Mouse (Mus musculus): Measurements from ENCODE around the gene Zc3h10.
"Not testable (repeated sequence)": the region's sequence is repeated elsewhere in the genome, so short reads cannot be mapped to it uniquely, and the experiment has no call there.

Gene Zc3h10

DNA sequence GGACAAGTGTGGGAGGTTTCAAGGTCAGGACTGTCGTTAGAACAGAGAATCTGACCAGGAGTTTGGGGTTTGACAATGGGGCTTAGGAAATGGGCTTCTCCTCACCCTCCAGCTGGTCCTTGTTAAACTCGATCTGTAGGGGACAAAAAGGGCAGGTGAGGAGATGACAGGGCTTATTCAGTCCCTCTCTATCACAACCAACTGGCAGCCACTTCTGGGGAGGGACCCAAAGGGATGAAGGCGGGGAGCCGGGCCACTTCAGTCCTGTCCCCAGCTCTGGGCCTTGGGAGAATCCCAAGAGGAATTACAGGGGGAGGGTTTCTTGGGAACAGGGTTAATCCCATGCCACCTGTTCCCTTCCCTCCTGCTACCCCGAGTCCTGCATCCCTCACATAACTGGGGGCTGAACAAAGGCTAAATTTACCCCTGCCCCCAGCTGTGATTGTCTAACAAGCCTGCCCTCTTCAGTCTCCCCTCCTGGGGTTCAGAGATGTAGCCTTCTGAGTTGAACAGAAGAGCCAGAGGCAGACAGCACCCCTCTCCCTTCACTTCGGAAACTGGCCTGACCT, 51.0 kb downstream of the Zc3h10 start:
- no peak for DNase-seq (ENCODE audit: low spot score in 2 of 2)

DNA sequence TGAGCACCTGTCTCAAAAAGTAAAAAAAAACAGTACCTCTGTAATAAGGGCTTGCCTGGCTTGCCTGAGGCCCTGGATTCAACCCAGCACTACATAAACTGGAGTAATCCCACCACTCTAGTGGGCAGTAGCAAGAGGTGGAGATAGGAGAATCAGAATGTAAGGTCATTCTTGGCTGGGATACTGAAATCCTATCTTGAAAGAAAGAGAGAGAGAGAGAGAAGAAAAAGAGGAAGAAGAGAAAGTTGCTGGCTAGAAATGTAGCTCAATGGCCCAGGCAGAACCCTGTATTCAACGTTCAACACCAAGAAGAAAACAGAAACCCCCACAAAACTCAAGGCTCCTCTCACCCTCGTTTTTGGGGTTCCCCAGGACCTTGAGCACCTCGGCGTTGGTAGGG, 51.7 kb downstream of the Zc3h10 start:
- DNase-seq (ENCODE audit: low spot score in 2 of 2) = no peak

DNA sequence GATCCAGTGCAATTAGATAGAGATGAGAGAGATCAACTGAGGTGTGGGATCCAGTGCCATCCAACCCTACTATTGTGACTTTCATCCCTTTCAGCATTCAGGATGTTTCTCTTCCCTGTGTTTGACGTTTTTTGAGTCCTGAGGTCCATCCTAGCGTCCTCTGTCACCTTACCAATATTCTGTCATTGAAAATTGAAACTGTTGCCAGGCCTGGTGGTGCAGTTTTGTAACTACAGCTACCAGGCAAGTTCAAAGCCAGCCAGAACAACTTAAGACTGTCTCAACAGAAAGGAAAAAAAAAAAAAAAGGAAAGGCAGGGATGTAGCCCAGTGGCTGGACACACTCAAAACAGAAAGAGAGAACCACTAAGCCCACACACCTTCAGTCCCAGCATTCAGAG, 52.3 kb downstream of the Zc3h10 start:
- DNase-seq (ENCODE audit: low spot score in 2 of 2) = no peak

DNA sequence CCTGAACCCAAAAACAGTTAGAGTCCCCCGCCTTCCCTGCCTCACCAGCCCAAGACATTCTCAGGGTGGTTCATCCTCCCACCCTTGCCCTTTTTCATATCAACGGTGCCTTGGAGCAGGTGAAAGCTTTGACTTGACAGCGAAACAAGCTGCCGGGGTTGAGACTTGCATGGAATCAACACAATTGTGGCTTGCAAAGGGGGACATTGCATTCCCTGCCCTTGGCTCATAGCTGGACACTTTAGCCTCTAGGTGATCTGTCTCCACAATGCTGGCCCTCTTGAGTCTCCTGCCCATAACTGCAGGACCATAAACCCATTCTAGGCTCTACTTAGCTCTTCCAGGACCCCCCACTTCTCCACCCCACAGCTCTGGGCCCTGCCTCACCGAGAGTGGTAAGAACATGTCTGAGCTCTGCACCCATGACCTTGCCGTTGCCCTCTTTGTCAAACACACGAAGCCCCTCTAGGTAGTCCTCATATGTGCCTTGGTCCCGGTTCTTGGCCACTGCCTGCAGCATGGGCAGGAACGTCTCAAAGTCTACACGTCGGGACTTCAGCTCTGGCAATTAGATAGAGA, 52.8 kb downstream of the Zc3h10 start:
- no peak for DNase-seq (ENCODE audit: low spot score in 2 of 2)

DNA sequence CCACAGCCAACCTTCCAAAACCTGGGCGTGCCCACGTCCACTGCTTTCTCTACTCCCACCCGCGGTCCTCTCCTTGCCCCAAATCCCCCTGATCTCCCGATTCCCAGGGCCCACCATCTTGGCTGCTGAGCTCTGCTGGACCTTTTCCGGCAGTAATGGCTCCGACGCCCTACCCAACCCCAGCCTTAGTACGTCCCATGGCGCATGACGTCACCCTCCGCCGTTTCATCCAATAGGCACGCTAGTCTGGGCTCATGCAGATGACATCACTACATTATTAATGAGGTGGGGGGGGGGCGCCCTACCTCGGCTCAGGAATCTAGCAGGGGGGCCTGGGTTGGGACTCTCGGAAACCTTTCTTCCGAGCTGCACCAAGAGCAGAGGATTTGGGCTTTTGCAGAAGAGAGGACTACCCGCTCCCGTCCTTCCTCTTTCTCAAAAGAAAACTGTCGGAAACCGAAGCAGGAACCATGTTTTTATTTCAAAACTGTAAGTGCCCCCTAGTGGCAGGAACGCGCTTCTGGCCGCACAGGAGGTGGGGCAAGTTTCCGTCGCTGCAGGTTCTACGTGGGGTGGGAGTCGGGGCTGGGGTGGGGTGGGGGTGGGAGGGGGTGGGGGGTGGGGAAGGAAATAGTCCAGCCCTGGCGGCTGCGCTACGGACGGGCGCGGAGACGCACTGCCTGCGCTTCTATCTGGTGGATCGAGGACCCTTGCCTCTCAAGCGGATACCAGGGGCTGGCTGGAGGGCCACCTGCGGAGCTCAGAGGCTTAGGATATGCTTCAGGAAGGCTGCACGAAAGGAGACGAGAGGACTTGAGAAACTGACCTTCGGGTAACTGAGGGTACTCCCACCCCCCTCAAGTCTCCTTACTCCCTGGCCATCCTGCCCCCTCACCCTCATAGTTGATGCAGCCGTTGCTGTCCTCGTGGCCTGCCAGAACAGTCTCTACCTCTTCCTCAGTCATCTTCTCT, 53.6 kb downstream of the Zc3h10 start, which contains the start of gene Myl6:
Myl6 (minus strand) TSS at position 451 of the 972 bp plus-strand sequence.
- DNase-seq (ENCODE audit: low spot score in 2 of 2) = peak; percentile 92 to 98

DNA sequence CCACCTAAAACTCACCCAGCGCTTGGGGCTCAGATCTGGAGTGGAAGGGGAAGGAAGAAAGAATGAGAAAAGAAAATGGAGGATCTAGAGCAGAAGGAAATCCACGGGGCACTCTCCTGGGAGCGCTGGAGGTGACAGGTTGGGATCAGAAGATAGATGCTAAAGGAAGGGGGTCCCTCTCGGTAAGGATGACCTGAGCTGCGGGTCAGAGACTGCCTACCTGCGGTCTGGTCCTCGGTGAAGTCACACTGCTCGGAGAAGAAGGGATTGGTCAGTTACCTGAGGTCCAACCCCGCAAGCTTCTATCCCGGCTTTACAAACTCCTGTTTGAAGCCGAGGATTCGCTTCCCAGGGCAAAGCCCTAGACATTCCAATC, 54.3 kb downstream of the Zc3h10 start:
- no peak for DNase-seq (ENCODE audit: low spot score in 2 of 2)

DNA sequence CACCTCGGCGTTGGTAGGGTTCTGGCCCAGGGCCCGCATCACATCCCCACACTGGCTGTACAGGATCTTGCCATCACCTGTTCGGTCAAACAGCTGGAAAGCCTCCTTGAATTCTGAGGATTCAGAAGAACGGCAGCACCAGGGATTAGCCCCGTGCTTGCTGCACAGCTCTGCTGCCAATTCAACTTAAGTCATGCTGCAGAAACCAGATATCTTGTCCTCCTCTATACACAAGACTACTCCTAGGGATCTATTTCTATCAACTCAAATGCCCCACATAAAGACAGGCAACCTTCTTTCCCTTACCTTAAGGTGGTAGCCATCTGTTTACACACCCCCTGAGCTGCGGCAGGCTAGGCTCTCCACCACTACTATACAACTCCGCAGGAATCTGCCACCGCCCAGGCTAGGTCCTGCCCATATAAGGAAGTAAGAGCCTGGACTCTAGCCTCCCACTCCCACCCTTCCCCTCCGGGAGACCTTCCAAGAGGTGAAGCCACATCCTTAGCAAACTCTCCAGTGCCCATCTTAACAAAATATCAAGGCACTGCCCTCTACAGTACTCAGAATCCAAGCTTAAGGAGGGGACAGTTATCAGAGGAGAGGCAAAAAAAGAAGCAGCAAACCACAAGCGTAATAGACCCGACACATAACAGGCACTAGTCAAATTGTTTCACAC, 54.8 kb downstream of the Zc3h10 start:
- DNase-seq (ENCODE audit: low spot score in 2 of 2) = no peak

DNA sequence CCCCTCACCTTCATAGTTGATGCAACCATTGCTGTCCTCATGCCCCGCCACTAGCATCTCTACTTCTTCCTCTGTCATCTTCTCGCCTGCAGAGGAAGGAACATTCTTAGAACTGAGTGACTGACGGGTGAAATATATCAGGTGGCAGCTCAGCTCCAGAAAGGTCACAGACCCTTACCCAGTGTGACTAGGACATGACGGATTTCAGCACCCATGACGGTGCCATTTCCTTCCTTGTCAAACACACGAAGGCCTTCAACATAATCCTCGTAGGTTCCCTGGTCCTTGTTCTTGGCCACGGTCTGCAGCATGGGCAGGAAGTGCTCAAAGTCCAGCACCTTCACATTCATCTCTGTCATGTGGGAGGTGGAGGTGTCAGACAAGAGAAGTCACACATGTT, 55.5 kb downstream of the Zc3h10 start:
- DNase-seq (ENCODE audit: low spot score in 2 of 2) = not testable (repeated sequence)
